Mouse (Mus musculus): ENCODE data around the gene Pik3ap1. TPM values are rescaled to one million over a fixed set of nuclear protein-coding genes. Genes with fewer than 3 reads are reported as not detected.

Gene Pik3ap1
- polyA plus RNA-seq, 1 experiment from 2014 or later: 2.6 TPM

GRCm38 (mm10) chr19:41342592-41343090, 42.3 kb downstream of the Pik3ap1 start:
- peaks cover 10% of the 10 kb centered on the region for H3K4me1 ChIP-seq
- no peak for ATAC-seq (ENCODE audit: low FRiP score)
- H3K4me3 ChIP-seq (replicated peaks): no peak overlapping the region
- no peak overlapping the region for H3K9ac ChIP-seq
- H3K9me3 ChIP-seq: no peaks in the 10 kb centered on the region
- H3K36me3 ChIP-seq (replicated peaks): no peaks in the 10 kb centered on the region
- no peak overlapping the region for H3K4me2 ChIP-seq
- H3K27ac ChIP-seq: no peak overlapping the region
- H3K27me3 ChIP-seq: no peaks in the 10 kb centered on the region
- 83% methylated on average over 6 of the region's 6 CpGs for WGBS

GRCm38 (mm10) chr19:41341677-41342076, 43.2 kb downstream of the Pik3ap1 start:
- no peak overlapping the region for H3K4me2 ChIP-seq
- H3K4me1 ChIP-seq: peaks cover 10% of the 10 kb centered on the region
- WGBS: 73% methylated on average over 5 of the region's 5 CpGs
- H3K4me3 ChIP-seq (replicated peaks): no peak overlapping the region
- H3K27ac ChIP-seq: no peak overlapping the region
- no peaks in the 10 kb centered on the region for H3K27me3 ChIP-seq
- H3K9me3 ChIP-seq: no peaks in the 10 kb centered on the region
- H3K9ac ChIP-seq: no peak overlapping the region
- ATAC-seq (ENCODE audit: low FRiP score): no peak
- no peaks in the 10 kb centered on the region for H3K36me3 ChIP-seq (replicated peaks)

GRCm38 (mm10) chr19:41339020-41339836, 45.7 kb downstream of the Pik3ap1 start:
- Histone ChIP-seq H3K4me3 (replicated peaks) (no peak overlapping the region), H3K9ac (no peak overlapping the region), H3K9me3 (no peaks in the 10 kb centered on the region), H3K27me3 (no peaks in the 10 kb centered on the region), H3K4me1 (no peaks in the 10 kb centered on the region), H3K36me3 (replicated peaks) (no peaks in the 10 kb centered on the region), H3K4me2 (no peak overlapping the region), H3K27ac (no peak overlapping the region)
- no peak for ATAC-seq (ENCODE audit: low FRiP score)
- WGBS: 86% methylated on average over 21 of the region's 21 CpGs

DNA sequence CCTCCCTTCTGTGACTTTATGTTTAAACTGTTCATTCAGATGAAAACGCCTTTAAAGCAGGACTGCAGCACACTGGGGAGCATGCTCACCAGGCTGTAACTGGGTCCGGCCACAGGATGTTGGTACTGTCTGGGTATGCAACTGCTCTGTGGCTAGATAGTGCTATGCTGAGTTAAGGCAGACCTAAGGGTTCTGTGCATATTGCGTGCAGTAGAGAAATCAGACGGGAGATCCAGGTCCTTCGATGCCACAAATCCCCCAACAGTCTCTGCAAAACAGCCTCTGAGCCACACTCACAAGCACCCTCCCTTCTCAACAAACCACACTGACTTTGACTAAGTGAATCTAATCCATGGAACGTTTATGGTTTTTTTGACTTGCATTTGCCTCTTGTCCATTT, 46.5 kb downstream of the Pik3ap1 start:
- no peak for ATAC-seq (ENCODE audit: low FRiP score)
- Histone ChIP-seq H3K4me3 (replicated peaks) (no peak overlapping the region), H3K4me2 (no peak overlapping the region), H3K36me3 (replicated peaks) (no peaks in the 10 kb centered on the region), H3K27ac (no peak overlapping the region), H3K4me1 (no peaks in the 10 kb centered on the region), H3K27me3 (no peaks in the 10 kb centered on the region), H3K9ac (no peak overlapping the region), H3K9me3 (no peaks in the 10 kb centered on the region)
- WGBS: 79% methylated on average over 6 of the region's 6 CpGs

- H3K4me3 ChIP-seq (replicated peaks): no peak overlapping the region
- no peak overlapping the region for H3K4me2 ChIP-seq
- no peaks in the 10 kb centered on the region for H3K9me3 ChIP-seq
- no peaks in the 10 kb centered on the region for H3K4me1 ChIP-seq
- WGBS: 84% methylated on average over 3 of the region's 3 CpGs
- H3K27ac ChIP-seq: no peak overlapping the region
- no peak overlapping the region for H3K9ac ChIP-seq
- no peak for ATAC-seq (ENCODE audit: low FRiP score)
- no peaks in the 10 kb centered on the region for H3K36me3 ChIP-seq (replicated peaks)
- H3K27me3 ChIP-seq: no peaks in the 10 kb centered on the region
Measured at GRCm38 (mm10) chr19:41335721-41336120, 49.2 kb downstream of the Pik3ap1 start.

DNA sequence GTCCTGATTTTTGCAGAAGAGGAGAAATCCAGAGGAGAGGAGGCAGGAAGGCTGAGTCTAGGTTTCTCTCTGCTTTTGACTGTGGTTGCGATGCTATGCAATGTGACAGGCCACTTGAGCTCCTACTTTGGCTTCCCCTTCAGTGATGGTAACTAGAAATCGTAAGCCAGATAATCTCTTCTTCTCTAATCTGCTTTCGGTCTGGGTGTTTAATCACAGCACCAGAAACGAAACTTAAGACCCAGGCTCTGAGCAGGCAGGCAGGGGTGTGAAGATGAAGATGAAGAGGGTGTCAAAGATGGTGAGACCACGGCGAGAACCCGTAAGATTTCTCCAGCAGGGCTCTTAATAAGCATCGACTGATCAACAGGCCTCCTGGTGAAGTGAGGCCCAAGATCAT, 51.9 kb downstream of the Pik3ap1 start:
- Histone ChIP-seq H3K36me3 (replicated peaks) (no peaks in the 10 kb centered on the region), H3K4me1 (no peaks in the 10 kb centered on the region), H3K27ac (no peak overlapping the region), H3K9ac (no peak overlapping the region), H3K4me3 (replicated peaks) (no peak overlapping the region), H3K4me2 (no peak overlapping the region), H3K27me3 (no peaks in the 10 kb centered on the region), H3K9me3 (no peaks in the 10 kb centered on the region)
- 85% methylated on average over 8 of the region's 8 CpGs for WGBS
- ATAC-seq (ENCODE audit: low FRiP score): no peak

GRCm38 (mm10) chr19:41332228-41332627, 52.7 kb downstream of the Pik3ap1 start:
- no peaks in the 10 kb centered on the region for H3K4me1 ChIP-seq
- ATAC-seq (ENCODE audit: low FRiP score): no peak
- H3K9me3 ChIP-seq: no peaks in the 10 kb centered on the region
- H3K27ac ChIP-seq: no peak overlapping the region
- no peak overlapping the region for H3K9ac ChIP-seq
- no peak overlapping the region for H3K4me2 ChIP-seq
- no peaks in the 10 kb centered on the region for H3K36me3 ChIP-seq (replicated peaks)
- H3K27me3 ChIP-seq: no peaks in the 10 kb centered on the region
- no peak overlapping the region for H3K4me3 ChIP-seq (replicated peaks)
- WGBS: 94% methylated on average over 12 of the region's 12 CpGs

DNA sequence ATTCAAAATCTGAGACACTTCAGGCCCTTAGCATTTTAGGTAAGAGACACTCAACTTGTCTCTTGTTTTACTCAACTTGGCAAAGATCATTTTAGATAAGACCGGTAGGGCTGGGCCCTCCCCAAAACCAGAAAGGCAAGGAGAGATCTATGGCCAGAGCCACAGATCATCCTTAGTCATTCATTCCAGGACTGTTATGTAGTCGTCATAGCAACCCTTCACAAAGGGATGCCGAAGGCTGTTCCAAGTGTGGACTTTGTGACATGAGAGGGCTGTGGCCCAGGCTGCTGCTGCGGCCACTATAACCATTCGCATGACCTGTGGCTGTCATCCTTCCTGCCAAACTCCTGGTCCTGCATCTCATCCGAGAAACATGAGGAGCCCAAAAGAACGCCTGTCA, 54.5 kb downstream of the Pik3ap1 start:
- Histone ChIP-seq H3K4me3 (replicated peaks) (no peak overlapping the region), H3K36me3 (replicated peaks) (no peaks in the 10 kb centered on the region), H3K4me1 (no peaks in the 10 kb centered on the region), H3K27me3 (no peaks in the 10 kb centered on the region), H3K9me3 (no peaks in the 10 kb centered on the region), H3K9ac (no peak overlapping the region), H3K4me2 (no peak overlapping the region), H3K27ac (no peak overlapping the region)
- ATAC-seq (ENCODE audit: low FRiP score): no peak
- WGBS: 74% methylated on average over 7 of the region's 7 CpGs

- H3K9me3 ChIP-seq: no peaks in the 10 kb centered on the region
- no peak for ATAC-seq (ENCODE audit: low FRiP score)
- no peaks in the 10 kb centered on the region for H3K27me3 ChIP-seq
- H3K9ac ChIP-seq: no peak overlapping the region
- no peak overlapping the region for H3K4me3 ChIP-seq (replicated peaks)
- no peak overlapping the region for H3K27ac ChIP-seq
- WGBS: 93% methylated on average over 7 of the region's 7 CpGs
- no peaks in the 10 kb centered on the region for H3K4me1 ChIP-seq
- H3K36me3 ChIP-seq (replicated peaks): no peaks in the 10 kb centered on the region
- no peak overlapping the region for H3K4me2 ChIP-seq
Measured at GRCm38 (mm10) chr19:41329961-41330360, 54.9 kb downstream of the Pik3ap1 start.

- WGBS: 81% methylated on average over 9 of the region's 9 CpGs
- no peaks in the 10 kb centered on the region for H3K36me3 ChIP-seq (replicated peaks)
- ATAC-seq (ENCODE audit: low FRiP score): no peak
Measured at GRCm38 (mm10) chr19:41328743-41329142, 56.2 kb downstream of the Pik3ap1 start.

GRCm38 (mm10) chr19:41323813-41324212, 61.1 kb downstream of the Pik3ap1 start:
- no peaks in the 10 kb centered on the region for H3K4me1 ChIP-seq
- no peaks in the 10 kb centered on the region for H3K36me3 ChIP-seq (replicated peaks)
- no peak for ATAC-seq (ENCODE audit: low FRiP score)
- no peak overlapping the region for H3K27ac ChIP-seq
- H3K4me2 ChIP-seq: no peak overlapping the region
- H3K9ac ChIP-seq: no peak overlapping the region
- no peak overlapping the region for H3K4me3 ChIP-seq (replicated peaks)
- peaks cover 4% of the 10 kb centered on the region; the same call in 1 of the 2 replicates for H3K27me3 ChIP-seq
- H3K9me3 ChIP-seq: no peaks in the 10 kb centered on the region

More at GRCm38 (mm10) chr19:41328743-41329142, 56.2 kb downstream of the Pik3ap1 start:
- Histone ChIP-seq H3K27ac (no peak overlapping the region), H3K4me3 (replicated peaks) (no peak overlapping the region), H3K27me3 (no peaks in the 10 kb centered on the region), H3K9me3 (no peaks in the 10 kb centered on the region), H3K4me2 (no peak overlapping the region), H3K9ac (no peak overlapping the region), H3K4me1 (no peaks in the 10 kb centered on the region)

- WGBS: 90% methylated on average over 4 of the region's 4 CpGs
- H3K4me3 ChIP-seq (replicated peaks): no peak overlapping the region
- ATAC-seq (ENCODE audit: low FRiP score): no peak
Measured at GRCm38 (mm10) chr19:41323125-41323524, 61.8 kb downstream of the Pik3ap1 start.

GRCm38 (mm10) chr19:41321149-41321548, 63.8 kb downstream of the Pik3ap1 start:
- 90% methylated on average over 4 of the region's 4 CpGs for WGBS
- H3K4me2 ChIP-seq: no peak overlapping the region

More at GRCm38 (mm10) chr19:41323125-41323524, 61.8 kb downstream of the Pik3ap1 start:
- Histone ChIP-seq H3K9me3 (no peaks in the 10 kb centered on the region), H3K27ac (no peak overlapping the region), H3K9ac (no peak overlapping the region), H3K4me1 (no peaks in the 10 kb centered on the region), H3K36me3 (replicated peaks) (no peaks in the 10 kb centered on the region), H3K4me2 (no peak overlapping the region), H3K27me3 (peaks cover 4% of the 10 kb centered on the region; the same call in 1 of the 2 replicates)

More at GRCm38 (mm10) chr19:41321149-41321548, 63.8 kb downstream of the Pik3ap1 start:
- no peaks in the 10 kb centered on the region for H3K9me3 ChIP-seq
- ATAC-seq (ENCODE audit: low FRiP score): no peak
- peaks cover 8% of the 10 kb centered on the region for H3K4me1 ChIP-seq
- peaks cover 4% of the 10 kb centered on the region; the same call in 1 of the 2 replicates for H3K27me3 ChIP-seq
- no peaks in the 10 kb centered on the region for H3K36me3 ChIP-seq (replicated peaks)
- H3K9ac ChIP-seq: no peak overlapping the region
- no peak overlapping the region for H3K4me3 ChIP-seq (replicated peaks)
- H3K27ac ChIP-seq: no peak overlapping the region

Measured in forebrain, embryonic 12.5 days (tissue).